Mouse (Mus musculus): ENCODE measurements around the gene Hoxd4.

The Hoxd4 gene

DNA sequence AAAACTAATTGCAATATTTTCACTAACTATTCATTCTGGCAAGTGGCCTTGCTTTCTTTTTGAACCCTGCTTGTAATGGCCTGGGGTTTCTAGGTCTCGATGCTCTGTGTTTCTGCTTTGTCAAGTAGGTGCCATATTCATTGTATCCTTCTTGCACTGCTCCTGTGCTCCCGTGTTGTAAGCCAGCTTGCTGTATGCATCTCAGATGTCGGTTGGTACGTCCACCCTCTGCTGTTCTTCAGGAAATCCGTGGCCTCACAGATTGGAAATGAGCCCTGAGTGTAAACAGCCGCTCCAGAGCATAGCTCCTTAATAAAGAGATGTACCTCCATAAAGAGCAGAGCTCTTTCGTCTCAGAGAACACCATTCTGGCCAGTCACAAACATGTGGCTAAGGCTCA lies 4.1 kb upstream of the Hoxd4 start:
- DNase-seq: peak; percentile 31

GRCm38 (mm10) chr2:74708676-74709075 lies 3.1 kb upstream of the Hoxd4 start:
- DNase-seq: peak; percentile 65

DNA sequence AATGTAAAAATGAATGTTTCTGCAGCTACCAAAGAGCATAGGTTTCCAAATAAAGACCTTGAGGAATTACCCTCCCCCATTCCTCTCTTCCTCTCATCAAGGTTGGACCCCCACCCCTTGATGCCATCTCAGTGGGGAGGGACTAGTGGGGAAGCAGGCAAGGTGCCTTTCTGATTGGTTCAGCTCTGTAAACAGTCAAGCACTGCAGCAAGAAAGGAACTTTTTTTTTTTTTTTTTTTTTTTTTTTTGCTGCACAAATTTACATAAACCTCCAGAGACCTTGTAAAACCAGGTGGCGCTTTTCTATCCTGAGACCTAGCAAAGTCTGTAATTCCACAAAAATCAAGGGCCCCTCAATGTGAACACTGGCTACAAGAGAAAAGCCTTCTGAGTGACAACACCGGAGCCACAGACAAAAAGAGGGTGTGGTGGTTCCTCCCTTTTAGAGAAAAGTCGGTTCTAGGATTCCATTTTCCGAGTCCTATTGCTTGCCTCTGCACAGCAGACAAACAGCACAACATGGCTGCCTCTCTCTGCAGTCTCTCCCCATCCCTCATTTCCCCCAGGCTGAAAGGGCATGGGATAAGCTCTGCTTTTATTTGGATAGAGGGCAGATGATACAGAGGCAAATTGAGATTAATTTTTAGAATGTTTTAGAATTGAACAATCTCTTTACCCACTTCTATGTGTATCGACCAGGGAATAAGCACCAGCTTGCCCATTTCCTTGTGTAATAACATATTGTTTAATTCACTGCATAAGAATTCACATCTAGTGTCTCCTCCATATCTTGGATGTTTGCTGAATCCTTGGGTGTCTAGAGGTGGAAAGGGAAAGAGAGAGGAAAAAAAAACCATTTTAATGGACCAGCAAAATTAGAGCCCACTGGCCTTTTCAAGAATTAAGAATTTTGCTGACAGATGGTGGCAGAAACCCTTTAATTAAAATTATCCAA lies 2.0 kb upstream of the Hoxd4 start:
- no peak for DNase-seq

- no peak for DNase-seq
These were observed 693 bp upstream of the Hoxd4 start for GRCm38 (mm10) chr2:74710929-74711543.

DNA sequence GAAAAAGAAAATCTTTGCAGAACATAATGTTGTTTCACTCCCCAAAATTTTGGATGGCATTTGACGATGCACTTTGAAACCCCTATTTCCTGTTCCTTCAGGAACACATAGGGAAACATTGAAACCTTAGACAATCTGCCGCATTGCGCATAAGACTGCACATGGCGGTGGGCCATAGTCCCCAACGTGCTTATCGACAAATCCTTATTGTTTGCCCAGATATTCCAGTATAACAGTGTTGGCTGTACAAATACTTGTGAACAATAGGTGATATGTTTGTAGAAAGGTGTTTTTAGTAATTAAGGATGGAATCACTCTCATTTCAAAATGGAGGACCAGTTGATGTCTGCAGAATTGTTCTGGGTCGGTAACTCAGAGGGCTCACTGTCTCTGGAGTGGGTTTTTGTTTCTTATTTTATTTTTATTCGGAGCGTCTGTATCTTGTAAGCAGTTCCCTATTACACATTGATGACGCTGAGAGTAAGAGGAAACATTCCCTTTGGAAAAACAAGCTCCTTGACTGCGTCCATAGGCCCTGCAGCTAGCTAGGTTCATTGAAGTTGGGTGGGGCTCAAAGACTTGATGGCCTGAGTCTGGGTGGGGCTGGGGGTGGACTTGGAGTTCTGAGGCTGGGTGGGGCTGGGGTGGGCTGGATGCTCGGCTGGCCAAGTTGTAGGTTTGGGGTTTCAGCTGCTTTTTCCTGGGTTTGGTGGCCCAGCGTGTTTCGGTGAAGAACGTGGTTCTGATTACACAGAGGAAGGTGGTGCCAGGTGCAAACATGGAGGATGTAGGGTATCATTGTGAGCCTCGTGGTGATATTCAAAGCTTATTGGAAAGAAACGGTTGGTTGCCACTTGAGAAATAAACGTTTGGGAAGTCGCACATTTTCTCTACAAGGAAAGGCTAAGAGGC lies 1.8 kb downstream of the Hoxd4 start:
- peak; percentile 32 for DNase-seq

DNA sequence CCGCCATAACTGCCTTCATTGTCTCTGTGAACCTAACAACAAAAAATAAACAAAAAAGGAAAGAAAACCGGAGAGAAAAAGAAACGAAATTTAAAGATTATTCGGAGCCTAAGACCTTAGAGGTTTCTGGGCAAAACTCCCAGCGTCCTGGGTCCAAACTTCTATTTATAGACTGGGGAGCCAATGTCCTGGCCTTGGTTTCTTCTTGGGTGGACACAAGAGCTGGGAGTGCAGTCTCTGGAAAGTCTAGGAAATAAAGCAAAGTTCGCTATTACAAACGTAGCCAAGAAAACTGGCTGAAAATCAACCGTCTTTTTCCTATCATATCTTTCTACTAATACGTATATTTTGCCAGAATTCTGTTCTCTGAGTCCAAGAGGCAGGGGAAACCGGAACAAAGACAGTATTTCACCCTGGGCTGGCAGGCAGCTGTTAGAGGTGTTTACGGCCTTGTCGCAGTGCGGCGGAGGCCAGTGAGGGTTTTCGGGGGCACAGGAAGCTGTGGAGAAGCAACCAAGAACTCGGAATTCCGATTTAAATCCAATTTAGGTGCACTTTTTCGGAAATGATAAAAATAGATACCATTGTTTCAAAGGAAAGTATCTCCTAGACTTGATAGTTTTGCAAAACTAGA lies 2.5 kb downstream of the Hoxd4 start:
- DNase-seq: peak; percentile 23

DNA sequence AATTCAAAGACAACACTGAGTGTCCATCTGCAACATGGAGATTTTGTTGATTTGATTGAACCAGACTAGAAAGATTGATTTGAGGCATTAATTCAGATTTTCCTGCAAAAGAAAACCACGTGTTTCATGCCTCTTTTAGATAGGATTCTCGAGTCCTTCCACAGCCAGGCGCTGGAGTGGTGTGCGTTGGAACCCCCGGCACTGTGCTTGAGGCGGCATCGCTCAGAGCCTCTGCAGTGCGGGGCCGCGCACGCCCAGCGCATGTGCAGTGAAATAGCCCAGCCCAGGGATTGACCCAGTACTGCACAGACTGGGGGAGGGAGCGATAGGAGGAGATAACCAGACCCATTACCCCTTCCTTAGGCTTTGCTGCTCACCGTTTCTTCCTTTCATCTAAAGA lies 3.2 kb downstream of the Hoxd4 start:
- no peak for DNase-seq

GRCm38 (mm10) chr2:74715504-74716241 lies 3.9 kb downstream of the Hoxd4 start:
- peak; percentile 94 for DNase-seq

- DNase-seq: no peak
These were observed 8.7 kb downstream of the Hoxd4 start for GRCm38 (mm10) chr2:74720384-74720783.

GRCm38 (mm10) chr2:74720955-74721491 lies 9.3 kb downstream of the Hoxd4 start:
- DNase-seq: no peak

DNA sequence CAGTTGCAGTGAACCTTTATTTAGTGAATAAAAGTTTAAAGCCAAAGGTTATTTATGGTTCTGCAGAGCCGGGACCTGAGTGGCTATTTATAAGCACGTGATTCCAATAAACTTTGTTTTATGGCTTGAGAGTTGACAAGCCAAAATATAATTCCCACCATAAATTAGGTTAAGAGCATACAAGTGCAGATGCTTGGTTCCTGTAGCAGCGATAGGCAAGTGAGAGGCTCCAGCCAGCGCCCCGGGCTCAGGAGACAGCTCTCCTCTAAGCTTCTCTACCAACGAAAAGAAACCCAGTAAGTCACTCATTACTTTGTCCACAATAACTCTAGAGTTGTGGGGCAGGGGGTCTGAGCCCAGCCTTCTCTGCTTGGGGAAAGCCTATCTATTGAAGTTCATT lies 10.2 kb downstream of the Hoxd4 start:
- no peak for DNase-seq

DNA sequence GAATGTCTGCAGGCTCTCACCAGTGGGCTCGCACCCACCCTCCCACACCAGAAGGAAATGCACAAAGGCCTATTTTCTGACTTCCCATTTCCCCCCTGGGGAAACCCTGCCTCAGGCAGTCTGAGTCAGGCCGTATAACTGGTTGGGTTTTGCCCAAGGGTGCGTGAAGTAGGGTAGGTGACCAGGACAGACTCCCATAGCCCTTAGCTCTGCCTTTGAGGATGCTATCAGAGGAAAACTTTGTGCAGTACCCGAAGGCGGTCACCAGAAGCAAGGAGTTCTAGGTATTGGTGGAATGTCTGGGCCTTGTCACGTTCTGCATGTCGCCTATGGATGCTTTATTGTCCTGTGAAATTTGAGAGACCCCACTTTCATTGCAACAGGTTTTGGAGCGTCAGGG lies 11.2 kb downstream of the Hoxd4 start:
- no peak for DNase-seq

DNA sequence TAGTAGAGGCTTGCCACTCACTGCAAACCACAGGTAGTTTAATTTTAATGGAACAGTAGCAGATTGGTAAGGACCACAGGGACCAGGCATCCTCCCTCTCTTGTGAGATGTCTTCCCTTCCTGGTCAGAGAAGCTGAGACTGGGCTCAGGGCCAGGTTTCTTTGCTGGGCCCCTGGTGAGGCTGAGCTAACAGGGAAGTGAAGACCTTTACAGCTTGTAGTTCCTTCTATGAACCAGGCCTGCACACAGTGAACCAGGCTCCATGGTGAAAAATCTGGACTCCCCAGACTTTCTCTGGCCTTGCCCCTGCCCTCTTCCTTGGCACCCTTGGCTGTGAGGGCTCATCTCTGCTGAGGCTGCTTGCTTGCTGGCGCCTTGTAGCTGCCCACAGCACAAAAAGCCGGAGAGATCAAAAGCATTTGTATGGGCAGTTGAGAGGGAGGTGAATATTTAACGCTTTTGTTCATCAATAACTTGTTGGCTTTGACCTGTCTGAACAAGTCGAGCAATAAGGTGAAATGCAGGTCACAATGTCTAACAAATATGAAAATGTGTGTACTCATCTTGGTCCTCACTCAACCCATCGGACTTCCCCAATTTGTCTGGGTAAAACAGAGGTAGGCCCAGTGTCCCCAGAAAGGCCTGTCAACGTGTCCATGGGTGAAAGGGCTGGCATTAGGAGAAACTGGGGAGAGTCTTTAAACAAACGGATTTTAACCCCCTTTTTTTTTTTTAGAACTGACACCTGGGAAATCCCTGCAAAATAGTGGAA lies 12.7 kb downstream of the Hoxd4 start:
- DNase-seq: no peak

DNA sequence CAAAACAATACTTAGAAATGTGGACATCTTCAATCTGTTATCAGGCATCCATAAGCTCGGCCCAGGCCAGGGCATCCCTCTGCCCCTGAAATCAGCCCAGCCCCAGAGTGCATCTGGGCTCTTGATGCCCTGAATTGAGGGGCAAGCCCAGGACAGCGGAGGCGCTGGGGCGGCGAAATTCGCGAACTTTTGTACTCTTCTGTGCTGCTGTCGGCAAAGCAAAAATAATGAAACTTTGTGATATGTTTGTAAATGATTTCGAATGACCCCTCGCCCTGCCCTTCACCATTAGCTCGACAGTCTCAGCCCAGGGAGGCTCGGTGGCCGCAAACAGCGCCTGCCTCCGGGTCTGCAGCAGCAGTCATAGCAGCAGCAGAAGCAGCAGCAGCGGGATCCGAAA lies 13.4 kb downstream of the Hoxd4 start:
- no peak for DNase-seq

- DNase-seq: peak; percentile 77
These were observed 14.8 kb downstream of the Hoxd4 start, which contains the start of gene Gm28230 for GRCm38 (mm10) chr2:74726551-74726950. Gene Gm28230, plus strand, starts transcription at chr2:74726728.

- DNase-seq: no peak
These were observed 15.4 kb downstream of the Hoxd4 start for GRCm38 (mm10) chr2:74726973-74727639.

DNA sequence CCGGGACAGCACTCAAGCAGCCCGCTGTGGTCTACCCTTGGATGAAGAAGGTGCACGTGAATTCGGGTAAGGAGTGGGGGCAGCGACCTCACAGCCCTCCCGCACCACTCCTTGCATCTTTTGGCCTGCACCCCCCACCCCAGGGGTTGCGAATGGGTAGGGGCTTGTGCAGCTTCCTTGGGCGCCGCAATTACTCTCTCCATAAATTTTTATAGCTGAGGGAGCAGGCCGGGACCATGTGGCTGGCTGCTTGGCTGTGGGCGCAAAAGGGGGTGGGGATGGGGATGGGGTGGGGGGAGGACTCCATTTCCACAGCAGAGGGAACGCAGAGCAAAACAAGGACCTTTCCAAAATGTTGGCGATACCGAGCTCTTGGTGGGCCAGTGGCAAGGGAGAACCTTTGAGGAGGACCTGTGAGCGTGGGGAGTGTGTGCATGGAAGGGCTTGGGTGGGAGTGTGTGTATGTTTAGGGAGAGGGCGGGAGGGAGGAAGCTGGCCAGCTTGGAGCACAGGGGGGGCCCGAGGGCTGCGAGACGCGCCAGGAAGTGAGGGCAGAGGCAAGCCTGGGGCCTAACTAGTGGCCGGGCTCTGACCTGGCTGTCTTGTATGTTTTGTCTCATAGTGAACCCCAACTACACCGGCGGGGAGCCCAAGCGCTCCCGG lies 16.0 kb downstream of the Hoxd4 start:
- DNase-seq: no peak

DNA sequence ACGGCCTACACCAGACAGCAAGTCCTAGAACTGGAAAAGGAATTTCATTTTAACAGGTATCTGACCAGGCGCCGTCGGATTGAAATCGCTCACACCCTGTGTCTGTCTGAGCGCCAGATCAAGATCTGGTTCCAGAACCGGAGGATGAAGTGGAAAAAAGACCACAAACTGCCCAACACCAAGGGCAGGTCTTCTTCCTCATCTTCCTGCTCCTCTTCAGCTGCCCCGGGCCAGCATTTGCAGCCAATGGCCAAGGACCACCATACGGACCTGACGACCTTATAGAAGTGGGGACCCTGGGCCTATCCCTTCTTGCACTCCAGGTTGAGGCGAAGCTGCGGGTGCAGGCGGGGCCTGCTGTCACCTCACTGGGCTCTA lies 16.6 kb downstream of the Hoxd4 start:
- DNase-seq: no peak

- DNase-seq: no peak
These were observed 18.6 kb downstream of the Hoxd4 start for GRCm38 (mm10) chr2:74730331-74730730.

- DNase-seq: no peak
These were observed 19.3 kb downstream of the Hoxd4 start for GRCm38 (mm10) chr2:74731055-74731454.

Data from kidney, adult 18-20 months (tissue).